Mouse (Mus musculus) hindbrain, embryonic 10.5 days (tissue): ENCODE data around the gene Mamld1. TPM values are rescaled to one million over a fixed set of nuclear protein-coding genes. Genes with fewer than 3 reads are reported as not detected.

Experiments used
- DNase-seq: peaks from one replicate; pipeline ENCODE4 v3.0.0-alpha.2; 2017; ENCODE audit warnings: low spot score
- H3K27ac ChIP-seq: fragments of 300-500 bp; sonication (generic); 2 replicates; pipeline ENCODE4 v1.5.1; 2016; ENCODE audit warnings: mild to moderate bottlenecking, moderate library complexity
- H3K27me3 ChIP-seq: fragments of 300-500 bp; sonication (generic); 2 replicates; pipeline ENCODE4 v1.6.1; 2016; ENCODE audit warnings: mild to moderate bottlenecking; ENCODE audit not compliant: poor library complexity, insufficient read depth, severe bottlenecking
- H3K36me3 ChIP-seq: fragments of 300-500 bp; sonication (generic); 2 replicates; pipeline ENCODE4 v1.6.1; 2016; ENCODE audit warnings: mild to moderate bottlenecking, moderate library complexity
- H3K4me1 ChIP-seq: fragments of 300-500 bp; sonication (generic); replicated peaks from 2 replicates; pipeline ENCODE4 v1.6.1; 2016; ENCODE audit warnings: mild to moderate bottlenecking
- H3K4me3 ChIP-seq: fragments of 300-500 bp; sonication (generic); 2 replicates; pipeline ENCODE4 v1.5.1; 2016; ENCODE audit warnings: mild to moderate bottlenecking, moderate library complexity
- H3K9me3 ChIP-seq: fragments of 300-500 bp; sonication (generic); 2 replicates; pipeline ENCODE4 v1.6.1; 2016; ENCODE audit warnings: mild to moderate bottlenecking, moderate library complexity
- WGBS: fragments of 180-500 bp; shearing (Covaris S2); methylation state at CpG from one replicate; pipeline ENCODE4 v1.1.7; 2016; 5-methylcytosine and 5-hydroxymethylcytosine counted together
- polyA plus RNA-seq: library from polyadenylated mRNA; unstranded; fragments of >200 nt; fragmentation: Nextera tagmentation; extraction: Ambion mirVana; gene quantifications from 2 replicates; pipeline ENCODE4 v1.2.1, GENCODE M21; 2016

Mamld1 gene
- polyA plus RNA-seq, 1 experiment from 2014 or later, result 2.8 TPM

DNA sequence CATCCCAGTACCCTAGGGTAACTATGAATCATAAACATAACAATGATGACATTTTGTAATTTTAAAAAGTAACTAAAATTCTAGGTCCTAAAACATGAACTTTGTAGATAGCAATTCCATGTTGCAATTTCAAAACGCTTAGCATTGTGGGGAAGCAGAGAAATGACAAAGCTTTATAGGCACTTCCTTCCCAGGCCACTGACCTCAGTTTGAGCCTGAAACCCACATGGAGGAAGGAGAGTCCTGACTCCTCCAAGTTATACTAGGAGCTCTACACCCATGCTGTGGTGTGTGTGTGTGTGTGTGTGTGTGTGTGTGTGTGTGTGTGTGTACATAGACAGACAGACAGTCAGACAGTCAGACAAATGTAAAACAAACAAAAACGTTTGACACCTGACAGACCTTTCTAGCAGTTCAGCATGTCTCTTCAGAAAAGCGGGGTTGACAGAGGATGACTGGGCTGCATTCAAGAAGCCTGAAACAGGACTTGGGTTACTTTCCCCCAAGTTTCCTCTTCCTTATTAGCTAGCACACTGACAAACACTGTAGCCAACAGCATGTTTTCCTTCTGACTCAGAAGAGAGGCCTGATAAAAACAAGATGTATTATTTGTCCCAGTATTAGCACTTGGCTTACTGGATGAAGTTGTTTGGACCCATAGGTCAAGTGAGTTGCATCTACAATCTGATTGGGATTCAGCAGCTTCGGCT lies 37.5 kb downstream of the Mamld1 start:
- WGBS, result 71% methylated on average over 4 of the region's 4 CpGs
- Histone ChIP-seq H3K4me3 (no peak overlapping the region), H3K4me1 (no peaks in the 10 kb centered on the region), H3K27me3 (0 out of 2 replicates have a peak, but pooled peaks cover 4% of the 10 kb centered on the region), H3K36me3 (no peaks in the 10 kb centered on the region), H3K27ac (no peak overlapping the region), H3K9me3 (no peaks in the 10 kb centered on the region)
- no peak for DNase-seq

DNA sequence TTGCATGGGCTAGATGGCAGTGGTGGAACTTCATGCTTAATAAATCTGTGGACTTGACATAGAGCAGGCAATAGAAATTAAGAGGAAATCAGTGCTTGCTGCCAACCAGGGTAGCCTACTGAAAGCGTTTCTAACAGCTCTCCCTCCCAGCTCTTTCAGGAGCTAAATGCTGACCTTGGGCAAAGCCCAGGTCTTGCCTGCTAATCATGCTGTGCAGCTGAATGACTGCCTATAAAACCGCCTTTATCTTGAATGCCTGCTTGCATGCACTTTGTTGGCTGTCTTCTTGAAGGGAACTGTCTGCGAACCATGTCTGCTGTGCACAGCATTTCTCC lies 38.0 kb downstream of the Mamld1 start:
- no peaks in the 10 kb centered on the region for H3K4me1 ChIP-seq
- 0 out of 2 replicates have a peak, but pooled peaks cover 4% of the 10 kb centered on the region for H3K27me3 ChIP-seq
- no peak for DNase-seq
- H3K36me3 ChIP-seq, result no peaks in the 10 kb centered on the region
- no peak overlapping the region for H3K4me3 ChIP-seq
- H3K27ac ChIP-seq, result no peak overlapping the region
- 55% methylated on average over 3 of the region's 3 CpGs for WGBS
- no peaks in the 10 kb centered on the region for H3K9me3 ChIP-seq

DNA sequence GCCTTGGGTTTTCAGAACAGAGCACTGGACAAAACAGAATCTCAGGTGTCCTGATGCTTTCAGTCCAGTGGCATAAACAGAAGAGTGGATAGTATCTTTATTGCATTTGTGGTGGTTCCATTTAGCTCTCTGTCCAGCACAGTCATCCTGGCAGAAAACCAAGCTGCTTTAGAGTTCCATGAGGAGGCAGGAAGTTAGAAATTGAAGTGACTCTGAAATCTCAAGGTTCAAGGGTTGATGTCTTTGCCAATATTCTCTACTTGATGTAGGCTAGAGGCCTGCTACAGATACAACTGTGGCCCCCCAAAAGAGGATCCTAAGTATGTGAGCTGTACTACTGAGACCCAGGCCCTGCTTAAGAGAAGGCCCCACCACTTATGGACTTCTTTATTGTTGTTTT lies 55.8 kb downstream of the Mamld1 start:
- Histone ChIP-seq H3K27ac (no peak overlapping the region), H3K9me3 (no peaks in the 10 kb centered on the region)
- DNase-seq, result no peak

DNA sequence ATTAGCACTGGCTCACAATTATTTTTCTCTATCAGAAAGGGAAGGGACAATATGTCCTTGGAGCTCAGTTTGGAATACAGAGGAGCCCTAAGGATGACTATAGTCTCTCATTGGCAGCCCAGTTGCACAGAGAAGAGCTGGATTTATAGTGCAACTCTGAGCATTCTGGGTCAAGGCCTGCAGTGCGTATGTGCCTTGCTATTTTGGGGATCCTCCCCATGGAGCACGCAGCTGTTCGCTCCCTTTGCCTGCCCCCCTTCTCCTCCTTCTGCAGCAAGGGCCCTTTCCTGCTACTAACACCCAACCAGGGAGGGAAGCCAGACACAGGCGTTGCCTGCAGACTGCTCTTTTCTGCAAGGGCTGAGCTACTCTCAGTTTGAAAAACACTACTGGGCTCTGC lies 56.3 kb downstream of the Mamld1 start:
- Histone ChIP-seq H3K36me3 (no peaks in the 10 kb centered on the region), H3K9me3 (no peaks in the 10 kb centered on the region), H3K27me3 (no peaks in the 10 kb centered on the region; the same call in 1 of the 2 replicates), H3K27ac (no peak overlapping the region), H3K4me1 (no peaks in the 10 kb centered on the region), H3K4me3 (no peak overlapping the region)
- DNase-seq, result no peak
- whole genome bisulfite sequencing, result 82% methylated on average over 4 of the region's 4 CpGs

More for the DNA sequence above, 55.8 kb downstream of the Mamld1 start:
- Histone ChIP-seq H3K36me3 (no peaks in the 10 kb centered on the region), H3K27me3 (no peaks in the 10 kb centered on the region; the same call in 1 of the 2 replicates), H3K4me3 (no peak overlapping the region), H3K4me1 (no peaks in the 10 kb centered on the region)

DNA sequence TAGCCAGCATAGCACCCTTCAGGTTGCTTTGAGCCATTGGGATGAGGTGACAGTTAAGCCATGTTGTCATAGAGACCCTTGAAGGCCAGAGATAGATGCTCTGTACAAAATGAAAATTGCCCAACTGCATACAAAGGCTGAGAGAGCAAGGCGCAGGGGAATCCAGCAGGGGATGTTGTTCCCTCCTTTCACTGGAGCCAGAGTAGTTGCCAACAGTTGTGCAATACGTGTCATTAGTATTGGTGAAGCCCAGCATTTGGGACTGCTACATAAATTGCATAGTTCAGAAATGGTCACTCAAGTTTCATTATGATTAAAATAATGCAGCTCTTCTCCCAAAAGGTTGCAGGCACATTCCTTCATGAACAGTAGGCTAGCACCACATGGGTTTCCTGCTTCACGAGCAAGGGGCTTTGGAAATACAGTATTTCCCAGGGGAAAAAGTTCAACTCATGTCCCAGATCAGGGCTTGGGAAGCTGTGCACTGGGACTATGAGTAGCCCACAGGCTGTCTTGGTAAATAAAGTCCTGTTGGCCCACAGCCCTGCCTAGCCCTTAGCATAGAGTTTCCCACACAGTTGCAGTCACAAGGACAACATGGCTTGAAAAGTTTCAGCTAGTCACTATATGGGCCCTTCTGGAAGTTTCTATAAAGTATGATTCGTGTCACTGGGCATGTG lies 58.1 kb downstream of the Mamld1 start:
- Histone ChIP-seq H3K27me3 (no peaks in the 10 kb centered on the region; the same call in 1 of the 2 replicates), H3K27ac (no peak overlapping the region), H3K4me1 (no peaks in the 10 kb centered on the region), H3K9me3 (no peaks in the 10 kb centered on the region), H3K4me3 (no peak overlapping the region), H3K36me3 (no peaks in the 10 kb centered on the region)
- DNase-seq, result no peak
- WGBS, result 86% methylated on average over 4 of the region's 4 CpGs

DNA sequence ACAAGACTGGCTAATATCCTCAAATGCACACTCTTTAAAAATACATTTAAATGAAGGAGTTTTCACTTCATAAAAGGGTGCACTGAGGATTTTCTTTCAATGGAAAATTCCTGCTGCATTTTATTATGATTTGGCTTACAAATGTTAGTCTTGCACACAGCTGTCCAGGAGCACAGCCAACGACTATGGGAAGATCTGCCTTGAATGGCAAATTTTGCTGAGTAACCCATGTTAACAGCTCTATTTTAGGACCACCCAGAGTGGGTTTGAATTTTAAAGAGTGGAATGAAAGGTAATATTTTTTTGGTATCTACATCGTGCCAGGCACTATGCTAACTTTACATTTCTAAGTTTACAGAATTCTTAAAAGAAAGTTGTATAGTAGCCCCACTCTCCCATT lies 60.3 kb downstream of the Mamld1 start:
- 67% methylated on average over 2 of the region's 2 CpGs for WGBS

DNA sequence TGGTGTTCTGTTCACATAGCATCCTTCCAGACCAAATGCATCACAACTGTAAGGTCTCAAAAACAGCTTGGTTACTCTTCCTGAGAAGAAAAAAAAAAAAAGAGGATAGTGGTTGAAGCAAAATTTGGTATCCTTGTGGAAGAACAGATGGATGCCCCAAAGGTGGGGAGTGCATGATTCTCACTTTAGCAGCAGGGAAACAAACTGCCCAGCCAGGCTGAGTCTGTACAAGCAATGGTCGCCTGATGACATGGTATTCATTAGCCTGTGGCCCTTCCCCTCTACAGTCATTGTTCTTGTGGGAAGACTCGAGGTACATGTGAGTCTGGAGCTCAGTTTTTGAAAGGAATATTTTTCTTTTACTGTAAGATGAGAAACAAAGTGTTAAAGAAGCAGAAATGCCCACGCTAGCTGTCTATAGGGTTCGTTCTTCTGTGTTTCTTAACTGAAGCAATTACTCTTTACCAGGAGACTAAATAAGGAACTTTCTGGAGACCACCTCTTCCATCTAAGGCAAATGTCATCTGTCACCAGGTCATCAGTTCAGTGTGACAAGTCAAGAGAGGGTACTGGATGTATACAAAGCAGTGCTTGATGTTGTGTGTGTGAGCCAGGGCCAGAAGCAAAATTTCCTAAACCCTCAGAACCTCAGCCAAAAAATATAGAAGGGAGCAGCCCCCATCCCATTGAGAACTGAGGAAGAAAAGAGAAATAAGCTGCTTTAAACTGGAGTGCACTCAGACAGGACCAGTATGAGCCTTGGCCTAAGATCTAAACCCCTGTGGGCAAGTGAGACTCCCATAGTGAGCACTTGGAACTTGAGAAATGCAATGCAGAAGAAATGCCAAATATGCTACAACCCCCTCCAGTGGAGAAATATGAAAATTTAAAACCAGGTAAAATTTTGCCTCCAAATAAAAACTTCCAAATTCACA lies 72.6 kb downstream of the Mamld1 start:
- Histone ChIP-seq H3K27me3 (peaks cover 6% of the 10 kb centered on the region; the same call in 1 of the 2 replicates), H3K9me3 (no peaks in the 10 kb centered on the region)
- WGBS, result 66% methylated on average over 4 of the region's 4 CpGs

More for the DNA sequence above, 60.3 kb downstream of the Mamld1 start:
- Histone ChIP-seq H3K4me3 (no peak overlapping the region), H3K4me1 (no peaks in the 10 kb centered on the region), H3K36me3 (no peaks in the 10 kb centered on the region), H3K27me3 (no peaks in the 10 kb centered on the region; the same call in 1 of the 2 replicates), H3K27ac (no peak overlapping the region), H3K9me3 (no peaks in the 10 kb centered on the region)
- DNase-seq, result no peak

DNA sequence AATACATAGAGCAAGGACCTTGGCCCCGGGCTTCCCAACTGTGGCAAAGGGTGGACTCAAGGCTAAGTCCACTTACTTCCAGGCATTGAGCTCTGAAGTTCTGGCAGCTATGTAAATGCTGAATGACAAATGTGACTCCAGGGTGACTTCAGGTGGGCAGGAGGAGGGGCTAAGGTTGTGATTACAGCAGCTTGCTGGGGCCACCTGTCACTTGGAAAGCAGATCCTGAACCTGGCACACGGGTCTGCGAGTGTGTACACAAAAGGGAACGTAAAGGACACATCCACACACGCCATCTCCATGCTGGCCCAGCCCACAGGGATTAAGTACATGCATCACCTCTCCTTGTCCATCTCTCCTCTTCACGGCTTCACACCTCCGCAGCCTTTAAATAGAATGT lies 75.0 kb downstream of the Mamld1 start:
- no peaks in the 10 kb centered on the region for H3K4me1 ChIP-seq
- H3K36me3 ChIP-seq, result no peaks in the 10 kb centered on the region
- H3K27ac ChIP-seq, result no peak overlapping the region
- peaks cover 6% of the 10 kb centered on the region; the same call in 1 of the 2 replicates for H3K27me3 ChIP-seq
- no peak for DNase-seq
- no peak overlapping the region for H3K4me3 ChIP-seq
- no peaks in the 10 kb centered on the region for H3K9me3 ChIP-seq
- 87% methylated on average over 7 of the region's 7 CpGs for WGBS

More for the DNA sequence above, 72.6 kb downstream of the Mamld1 start:
- Histone ChIP-seq H3K27ac (no peak overlapping the region), H3K4me3 (no peak overlapping the region), H3K4me1 (no peaks in the 10 kb centered on the region), H3K36me3 (no peaks in the 10 kb centered on the region)
- no peak for DNase-seq

DNA sequence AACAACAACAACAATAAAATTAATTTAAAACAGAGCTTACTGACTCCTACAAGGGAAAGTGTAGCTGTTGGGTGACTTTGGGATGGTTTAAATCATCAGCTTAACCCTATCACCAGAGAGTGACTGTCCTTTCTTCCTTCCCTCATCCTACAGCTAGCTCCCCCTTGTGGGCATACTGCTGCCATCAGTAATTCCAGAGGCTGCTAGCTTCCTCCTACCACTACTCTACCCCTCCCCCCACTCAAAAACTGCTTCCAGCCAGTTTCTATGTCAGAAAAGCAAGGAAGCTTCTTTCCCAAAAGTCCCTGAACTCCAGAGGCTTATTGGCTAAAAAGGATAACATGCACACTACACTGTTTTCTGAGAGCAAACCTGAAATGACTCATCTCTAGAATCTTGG lies 81.4 kb downstream of the Mamld1 start:
- Histone ChIP-seq H3K4me1 (no peaks in the 10 kb centered on the region), H3K4me3 (no peak overlapping the region), H3K27me3 (no peaks in the 10 kb centered on the region), H3K9me3 (no peaks in the 10 kb centered on the region), H3K27ac (no peak overlapping the region), H3K36me3 (no peaks in the 10 kb centered on the region)
- DNase-seq, result peak; percentile 4

DNA sequence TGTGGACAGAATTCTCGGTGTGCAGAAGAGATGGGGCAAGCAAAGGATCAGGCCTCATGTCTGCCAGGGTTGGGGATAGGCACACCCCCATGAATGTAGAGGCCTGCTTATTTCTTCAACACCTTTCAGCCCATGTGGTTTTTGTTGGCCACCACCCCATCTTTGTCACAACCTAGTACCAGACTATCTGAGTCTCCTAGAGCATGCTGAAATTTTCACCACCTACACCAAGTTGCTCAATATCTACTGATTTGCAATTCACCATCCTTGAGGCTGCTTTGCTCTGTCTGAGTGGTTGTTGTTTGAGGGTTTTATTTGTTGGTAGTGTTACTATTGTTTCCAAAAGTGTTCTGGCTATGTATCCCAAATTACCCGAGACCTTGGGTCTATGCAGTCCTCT lies 91.3 kb downstream of the Mamld1 start:
- Histone ChIP-seq H3K36me3 (no peaks in the 10 kb centered on the region), H3K4me1 (no peaks in the 10 kb centered on the region), H3K4me3 (no peak overlapping the region), H3K27me3 (peaks cover 2% of the 10 kb centered on the region; the same call in 1 of the 2 replicates), H3K27ac (no peak overlapping the region), H3K9me3 (no peaks in the 10 kb centered on the region)
- 90% methylated on average over 2 of the region's 2 CpGs for WGBS
- DNase-seq, result no peak

DNA sequence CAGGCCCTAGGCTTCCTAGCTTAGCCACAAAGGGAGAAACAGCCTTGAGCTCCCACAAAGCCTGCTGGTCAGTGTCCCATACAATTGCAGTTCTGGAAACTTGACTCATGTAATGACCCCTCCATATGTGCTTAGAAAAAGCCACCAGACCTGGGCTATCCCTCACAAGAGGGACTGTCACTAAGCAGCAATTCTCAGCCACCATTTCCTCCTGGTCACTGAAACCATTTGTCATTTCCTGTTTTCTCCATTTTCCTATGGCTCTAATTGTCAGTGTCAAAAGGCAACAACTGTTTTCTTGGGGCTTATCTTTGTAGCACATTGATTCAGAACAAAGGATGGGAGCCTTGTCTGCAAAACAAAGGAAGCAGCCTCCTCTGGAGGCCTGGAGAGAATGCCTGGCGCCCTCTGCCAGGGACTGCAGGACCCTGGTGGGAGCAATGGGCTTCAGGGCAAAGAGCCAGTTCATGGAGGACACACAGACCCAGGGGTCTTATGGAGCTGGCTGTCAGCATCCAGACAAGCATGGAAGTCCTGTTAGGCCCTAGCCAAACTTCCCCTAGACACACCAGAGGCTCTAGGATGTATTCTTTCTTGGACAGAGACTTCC lies 99.5 kb downstream of the Mamld1 start:
- Histone ChIP-seq H3K9me3 (no peaks in the 10 kb centered on the region), H3K27me3 (peaks cover 2% of the 10 kb centered on the region; the same call in 1 of the 2 replicates), H3K4me1 (no peaks in the 10 kb centered on the region), H3K36me3 (no peaks in the 10 kb centered on the region), H3K4me3 (no peak overlapping the region), H3K27ac (no peak overlapping the region)
- WGBS, result 23% methylated on average over 1 of the region's 1 CpGs
- no peak for DNase-seq

DNA sequence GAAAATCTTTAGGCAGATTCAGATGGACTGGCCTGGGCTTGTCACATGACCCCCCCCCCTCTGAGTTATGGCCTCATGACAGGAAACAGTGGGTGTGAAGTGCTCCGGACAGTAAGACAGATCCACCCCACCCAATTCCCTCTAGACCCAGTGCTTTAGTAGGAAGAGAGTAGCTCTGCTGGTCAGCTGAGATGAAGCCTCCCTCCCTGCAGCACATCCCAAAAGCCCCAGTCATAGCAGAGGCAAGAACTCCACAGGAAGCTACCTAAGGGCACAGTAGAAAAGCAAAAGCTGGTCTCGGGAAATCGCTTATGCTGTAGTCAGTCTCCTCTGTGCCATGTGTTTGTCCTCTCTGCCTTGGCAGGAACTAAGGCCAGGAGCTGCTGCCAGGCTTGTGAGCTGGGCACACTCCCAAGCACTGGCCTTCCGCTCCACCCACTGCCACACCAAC lies 100.5 kb downstream of the Mamld1 start:
- Histone ChIP-seq H3K27me3 (0 out of 2 replicates have a peak, but pooled peaks cover 2% of the 10 kb centered on the region), H3K4me1 (no peaks in the 10 kb centered on the region), H3K9me3 (no peaks in the 10 kb centered on the region)

More for the DNA sequence above, 100.5 kb downstream of the Mamld1 start:
- Histone ChIP-seq H3K4me3 (no peak overlapping the region), H3K36me3 (no peaks in the 10 kb centered on the region), H3K27ac (no peak overlapping the region)
- DNase-seq, result no peak
- WGBS, result 85% methylated on average over 4 of the region's 4 CpGs
